Mouse (Mus musculus) liver, embryonic 14.5 days (tissue): Measurements from ENCODE around the gene Ywhae. TPM values are rescaled to one million over a fixed set of nuclear protein-coding genes. Genes with fewer than 3 reads are reported as not detected.
A peak's percentile ranks its signal among the peaks of the same experiment; 100 is the strongest.
"Not testable (repeated sequence)": the region's sequence is repeated elsewhere in the genome, so short reads cannot be mapped to it uniquely, and the experiment has no call there.

Source experiments
- ATAC-seq: fragments of 200-750 bp; cut with Nextera tagmentation; 2 replicates; pipeline ENCODE4 v1.8.0; 2017; ENCODE audit warnings: moderate number of reproducible peaks, mild to moderate bottlenecking, moderate library complexity; ENCODE audit not compliant: insufficient read depth
- DNase-seq, 3 experiments: peaks; one replicate each; pipeline ENCODE4 v3.0.0-alpha.2; 2012 to 2013; ENCODE audit warnings: low read depth in 3 of 3, low spot score in 3 of 3
- H3K27ac ChIP-seq: fragments of 300-500 bp; sonication (generic); 2 replicates; pipeline ENCODE4 v1.5.1; 2014; ENCODE audit warnings: moderate library complexity, mild to moderate bottlenecking, control low read depth, inconsistent platforms
- H3K27me3 ChIP-seq: fragments of 300-500 bp; sonication (generic); 2 replicates; pipeline ENCODE4 v1.6.1; 2014; ENCODE audit warnings: mild to moderate bottlenecking, low read length, moderate library complexity; ENCODE audit not compliant: control insufficient read depth, insufficient read depth
- H3K36me3 ChIP-seq: fragments of 300-500 bp; sonication (generic); replicated peaks from 2 replicates; pipeline ENCODE4 v1.6.1; 2014; ENCODE audit warnings: low read depth; ENCODE audit not compliant: control insufficient read depth, insufficient read depth
- H3K4me1 ChIP-seq, 2 experiments: fragments of 200-500 bp in 1 of 2; fragments of 300-500 bp in 1 of 2; sonication (generic) in 1 of 2; replicated peaks; 2 replicates each; pipeline ENCODE4 v1.6.1; 2012 to 2014; ENCODE audit warnings: antibody characterized with exemption in 1 of 2, inconsistent platforms in 1 of 2, low read length in 1 of 2; ENCODE audit not compliant: control insufficient read depth in 2 of 2, insufficient read depth in 2 of 2
- H3K4me2 ChIP-seq: fragments of 300-500 bp; sonication (generic); 2 replicates; pipeline ENCODE4 v1.6.1; 2014; ENCODE audit warnings: low read depth, mild to moderate bottlenecking, control low read depth, moderate library complexity
- H3K4me3 ChIP-seq, 2 experiments: fragments of 200-500 bp in 1 of 2; fragments of 300-500 bp in 1 of 2; sonication (generic) in 1 of 2; 2 replicates each; pipeline ENCODE4 v1.5.1; 2012 to 2014; ENCODE audit warnings: low read depth in 2 of 2, low read length in 2 of 2, mild to moderate bottlenecking in 2 of 2, control low read depth in 1 of 2, inconsistent platforms in 1 of 2, moderate library complexity in 1 of 2; ENCODE audit not compliant: insufficient read depth in 1 of 2
- H3K9ac ChIP-seq: fragments of 300-500 bp; sonication (generic); replicated peaks from 2 replicates; pipeline ENCODE4 v1.6.1; 2014; ENCODE audit warnings: mild to moderate bottlenecking, control low read depth, moderate library complexity
- H3K9me3 ChIP-seq: fragments of 300-500 bp; sonication (generic); 2 replicates; pipeline ENCODE4 v1.6.1; 2016; ENCODE audit warnings: low read length, mixed read lengths; ENCODE audit not compliant: control insufficient read depth
- CTCF ChIP-seq: IDR thresholded peaks from 2 replicates; pipeline ENCODE4 v1.5.1; 2016; ENCODE audit warnings: antibody characterized with exemption, low read depth, control low read depth
- EP300 ChIP-seq: IDR thresholded peaks from 2 replicates; pipeline ENCODE4 v1.6.1; 2016; ENCODE audit warnings: antibody characterized with exemption, low read depth
- WGBS: fragments of 180-500 bp; shearing (Covaris S2); extraction: QIAGEN DNeasy Blood & Tissue Kit; methylation state at CpG from one replicate; pipeline ENCODE4 v1.1.7; 2014; ENCODE audit not compliant: insufficient replicate concordance; 5-methylcytosine and 5-hydroxymethylcytosine counted together
- polyA plus RNA-seq, 2 experiments: library from polyadenylated mRNA; depleted of rRNA in 1 of 2; stranded (reverse) in 1 of 2; unstranded in 1 of 2; fragments of >200 nt; fragmentation: Nextera tagmentation in 1 of 2; extraction: Ambion mirVana in 1 of 2; gene quantifications; 2 replicates each; pipeline versions ENCODE4 v1.2.1 to v1.2.3; 2012 to 2014

The Ywhae gene
- polyA plus RNA-seq, 2 experiments: 175 to 231 TPM

- no peak for DNase-seq
Measured at GRCm38 (mm10) chr11:75689977-75690376, 42.7 kb upstream of the Ywhae start.

GRCm38 (mm10) chr11:75691047-75691446 lies 41.6 kb upstream of the Ywhae start:
- Histone ChIP-seq H3K27me3 (no peaks in the 10 kb centered on the region), H3K9me3 (no peaks in the 10 kb centered on the region), H3K4me1 (peaks cover 0 to 4% of the 10 kb centered on the region in 2 experiments; a peak in 1 of 4 replicates), H3K27ac (no peak overlapping the region), H3K4me2 (no peak overlapping the region), H3K36me3 (peaks cover 47% of the 10 kb centered on the region), H3K9ac (no peak overlapping the region), H3K4me3 (no peak overlapping the region)
- ATAC-seq (no peak), DNase-seq (no peak)
- TF ChIP-seq CTCF (no peak), EP300 (no peak)

More at GRCm38 (mm10) chr11:75689977-75690376, 42.7 kb upstream of the Ywhae start:
- H3K27me3 ChIP-seq: no peaks in the 10 kb centered on the region
- H3K9ac ChIP-seq: no peak overlapping the region
- H3K4me2 ChIP-seq: no peak overlapping the region
- H3K36me3 ChIP-seq: peaks cover 42% of the 10 kb centered on the region
- no peak overlapping the region for H3K4me3 ChIP-seq
- H3K9me3 ChIP-seq: no peaks in the 10 kb centered on the region
- WGBS: 81% methylated on average over 1 of the region's 1 CpGs
- H3K27ac ChIP-seq: no peak overlapping the region
- H3K4me1 ChIP-seq: peaks cover 0 to 4% of the 10 kb centered on the region in 2 experiments; a peak in 1 of 4 replicates
- no peak for ATAC-seq
- TF ChIP-seq EP300 (no peak), CTCF (no peak)

- peaks cover 69% of the 10 kb centered on the region for H3K36me3 ChIP-seq
Measured at GRCm38 (mm10) chr11:75693570-75693969, 39.1 kb upstream of the Ywhae start.

DNA sequence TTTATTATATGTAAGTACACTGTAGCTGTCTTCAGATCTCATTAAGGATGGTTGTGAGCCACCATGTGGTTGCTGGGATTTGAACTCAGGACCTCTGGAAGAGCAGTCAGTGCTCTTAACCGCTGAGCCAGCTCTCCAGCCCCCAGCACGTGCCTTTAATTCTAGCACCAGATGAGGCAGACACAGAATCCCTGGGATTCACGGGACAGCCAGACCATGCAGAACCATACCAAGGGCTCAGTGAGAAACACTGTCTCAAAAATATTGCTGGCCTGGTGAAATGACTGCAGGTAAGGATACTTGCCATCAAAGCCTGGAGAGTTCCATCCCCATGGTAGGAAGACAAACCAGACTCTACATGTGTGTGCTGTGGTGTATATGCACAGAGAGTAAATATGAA lies 35.2 kb upstream of the Ywhae start:
- not testable (repeated sequence) for ATAC-seq, DNase-seq, H3K4me1 ChIP-seq, H3K27me3 ChIP-seq, H3K27ac ChIP-seq, H3K9ac ChIP-seq, H3K4me3 ChIP-seq, H3K4me2 ChIP-seq, H3K9me3 ChIP-seq
- H3K36me3 ChIP-seq: peaks cover 72% of the 10 kb centered on the region
- WGBS: 91% methylated on average over 3 of the region's 3 CpGs

More at GRCm38 (mm10) chr11:75693570-75693969, 39.1 kb upstream of the Ywhae start:
- Histone ChIP-seq H3K4me1 (no peaks in the 10 kb centered on the region), H3K9ac (no peak overlapping the region), H3K9me3 (no peaks in the 10 kb centered on the region), H3K4me2 (no peak overlapping the region), H3K4me3 (no peak overlapping the region), H3K27me3 (no peaks in the 10 kb centered on the region), H3K27ac (no peak overlapping the region)
- ATAC-seq: no peak
- no peak for DNase-seq
- 89% methylated on average over 5 of the region's 5 CpGs for WGBS
- no peak for TF ChIP-seq CTCF
- no peak for TF ChIP-seq EP300

DNA sequence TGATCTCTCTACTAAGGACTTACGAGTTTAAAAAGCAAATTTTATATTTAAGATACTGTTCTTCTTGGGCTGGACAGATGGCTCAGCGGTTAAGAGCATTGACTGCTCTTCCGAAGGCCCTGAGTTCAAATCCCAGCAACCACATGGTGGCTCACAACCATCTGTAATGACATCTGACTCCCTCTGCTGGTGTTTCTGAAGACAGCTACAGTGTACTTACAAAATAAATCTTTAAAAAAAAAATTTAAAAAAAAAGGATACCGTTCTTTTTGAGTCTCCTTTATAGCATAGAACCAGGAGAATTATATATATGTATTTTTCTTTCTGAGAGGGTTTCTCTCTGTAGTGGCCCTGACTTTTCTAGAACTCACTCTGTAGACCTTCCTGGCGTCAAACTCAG lies 32.1 kb upstream of the Ywhae start:
- TF ChIP-seq EP300 (no peak), CTCF (0 out of 2 replicates have a peak, but pooled peaks have one; percentile 12)
- Histone ChIP-seq H3K9me3 (no peaks in the 10 kb centered on the region), H3K36me3 (peaks cover 67% of the 10 kb centered on the region), H3K27me3 (no peaks in the 10 kb centered on the region), H3K9ac (no peak overlapping the region), H3K4me1 (no peaks in the 10 kb centered on the region), H3K27ac (no peak overlapping the region), H3K4me2 (no peak overlapping the region), H3K4me3 (no peak overlapping the region)
- 87% methylated on average over 5 of the region's 5 CpGs for WGBS
- DNase-seq (no peak), ATAC-seq (no peak)
